In genomic region chr10:108131858-108132257, GRCm38 (mm10) we compare ENCODE assay signal across 19 mouse cellular contexts.
"Had no signal": no experiment of that assay in that cellular context is flagged by ENCODE, and none has a peak within 500 bp of the region (broad histone marks: within the 10 kb centered on the region; RNA-seq: fewer than 3 reads in every experiment).

No protein-coding gene starts in this region.

- H3K4me1 ChIP-seq: limb, embryonic 10.5 days; limb, embryonic 13.5 days; liver, embryonic 12.5 days; liver, embryonic 15.5 days had no signal

- H3K9me3 ChIP-seq: kidney, embryonic 15.5 days; limb, embryonic 10.5 days; limb, embryonic 13.5 days; liver, embryonic 12.5 days; liver, embryonic 15.5 days; megakaryocyte, embryonic 14.5 days had no signal

- H3K27me3 ChIP-seq: kidney, embryonic 15.5 days; limb, embryonic 13.5 days; liver, embryonic 12.5 days; liver, embryonic 15.5 days; megakaryocyte, embryonic 14.5 days had no signal

- ATAC-seq: intestine, embryonic 16.5 days; liver, embryonic 12.5 days had no signal

- DNase-seq: kidney, adult 18-20 months; kidney, postnatal 14 days; layer of hippocampus, adult 9-11 months; liver; lung, adult 18-20 months; midbrain, embryonic 14.5 days; right cerebral cortex, adult 18-20 months; right cerebral cortex, postnatal 14 days; right cerebral cortex, postnatal 4 days; thymus, postnatal 25 days had no signal

- H3K36me3 ChIP-seq: kidney, embryonic 15.5 days; limb, embryonic 10.5 days; limb, embryonic 13.5 days; liver, embryonic 12.5 days; liver, embryonic 15.5 days had no signal

- H3K4me2 ChIP-seq: kidney, embryonic 15.5 days; limb, embryonic 13.5 days; liver, embryonic 12.5 days; liver, embryonic 15.5 days; midbrain, embryonic 11.5 days had no signal

- H3K4me3 ChIP-seq: kidney, embryonic 15.5 days; limb, embryonic 10.5 days; limb, embryonic 13.5 days; liver, embryonic 12.5 days; liver, embryonic 15.5 days; megakaryocyte, embryonic 14.5 days had no signal

- H3K9ac ChIP-seq: kidney, embryonic 15.5 days; limb, embryonic 13.5 days; liver, embryonic 12.5 days; liver, embryonic 15.5 days had no signal

- H3K27ac ChIP-seq: kidney, embryonic 15.5 days; limb, embryonic 10.5 days; limb, embryonic 13.5 days; liver, embryonic 12.5 days; liver, embryonic 15.5 days; macrophage had no signal
